Mouse (Mus musculus): ENCODE results near the gene Gm10570.

- TF ChIP-seq CTCF (IDR thresholded peaks at IDR 0.05; ENCODE audit: insufficient read depth, low read depth, low read length) (no peak), POLR2A (IDR thresholded peaks at IDR 0.05; ENCODE audit: insufficient read depth, low read depth, low read length) (no peak)
Observed at GRCm38 (mm10) chr4:130268736-130269135, 39.7 kb downstream of the Gm10570 start.

Data from olfactory bulb, adult 2 months (tissue).